Mouse (Mus musculus): Measurements from ENCODE around the gene Rtl5.

- TF ChIP-seq NRF1 (IDR thresholded peaks at IDR 0.05; ENCODE audit: insufficient read depth, low read depth, low read length, poor library complexity, severe bottlenecking) (no peak), HCFC1 (IDR thresholded peaks at IDR 0.05; ENCODE audit: low read depth, low read length) (no peak), POLR2A (IDR thresholded peaks at IDR 0.05; ENCODE audit: control insufficient read depth in 1 of 2, insufficient read depth in 1 of 2, low read depth in 1 of 2, low read length in 2 of 2, poor library complexity in 1 of 2) (no peak), GATA1 (IDR thresholded peaks at IDR 0.05; ENCODE audit: low read depth, low read length) (no peak), CTCF (IDR thresholded peaks at IDR 0.05 in 2 of 3, conservative IDR thresholded peaks at IDR 0.05 in 1 of 3; ENCODE audit: control insufficient read depth in 1 of 3, insufficient read depth in 1 of 3, low read depth in 2 of 3, low read length in 3 of 3, poor library complexity in 1 of 3, severe bottlenecking in 1 of 3) (no peak)
Measured at GRCm38 (mm10) chrX:102017213-102017923, 53.7 kb downstream of the Rtl5 start.

All from MEL (cell line).